ENCODE assay signal across 8 mouse cellular contexts in the genomic region with DNA sequence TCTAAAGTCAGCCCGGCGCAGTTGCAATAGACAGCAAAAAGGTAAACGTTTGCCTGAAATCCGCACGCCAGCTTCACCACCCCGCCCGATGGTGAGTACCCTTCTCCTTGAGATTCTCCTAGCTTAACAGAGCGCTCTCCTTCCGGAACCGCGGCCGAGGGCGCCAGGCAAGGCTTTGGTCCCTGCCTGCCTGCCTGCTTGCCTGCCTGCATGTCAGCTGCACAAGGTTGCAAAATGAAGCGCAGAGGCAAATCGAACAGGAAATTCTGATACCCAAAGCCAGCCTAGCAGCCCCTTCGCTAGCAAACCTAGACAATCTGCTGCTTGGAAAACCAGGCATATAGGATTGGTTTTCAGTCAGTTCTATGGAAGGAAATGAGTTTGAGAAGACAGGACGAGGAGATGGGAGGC. TPM values are rescaled to one million over a fixed set of nuclear protein-coding genes. Genes with fewer than 3 reads are reported as not detected.
DNase-seq lines count a peak whose midpoint lies in the region; ATAC-seq and TF ChIP-seq lines count a peak whose summit lies in the region.

No protein-coding gene starts in this region.

- TF ChIP-seq POLR2A in liver, adult 2 months (IDR thresholded peaks at IDR 0.05; ENCODE audit: extremely low read depth, insufficient read depth, low read length) = 0 out of 2 replicates have a peak, but pooled peaks have one; percentile 10

- no peaks in the 10 kb centered on the region for H3K27me3 ChIP-seq in liver, adult 2 months (ENCODE audit: control insufficient read depth, insufficient read depth, low read length)
- peaks cover 79% of the 10 kb centered on the region for H3K27me3 ChIP-seq in heart, postnatal 0 days (ENCODE audit: control insufficient read depth, insufficient read depth, low read length)
- peaks cover 18% of the 10 kb centered on the region for H3K27me3 ChIP-seq in neural tube, embryonic 14.5 days (ENCODE audit: control insufficient read depth, insufficient read depth, low read length)

- no peak for TF ChIP-seq EP300 in heart, postnatal 0 days (IDR thresholded peaks at IDR 0.05; ENCODE audit: low read depth)

- no peaks in the 10 kb centered on the region for H3K36me3 ChIP-seq in liver, adult 2 months (ENCODE audit: control insufficient read depth, insufficient read depth, low read length)
- H3K36me3 ChIP-seq in heart, postnatal 0 days (replicated peaks; ENCODE audit: control insufficient read depth, insufficient read depth, low read length) = no peaks in the 10 kb centered on the region
- H3K36me3 ChIP-seq in neural tube, embryonic 14.5 days (ENCODE audit: control insufficient read depth, insufficient read depth, low read length) = no peaks in the 10 kb centered on the region

- no peak for TF ChIP-seq CTCF in liver, adult 2 months (IDR thresholded peaks at IDR 0.05; ENCODE audit: low read depth, low read length)
- no peak for TF ChIP-seq CTCF in heart, postnatal 0 days (IDR thresholded peaks at IDR 0.05; ENCODE audit: low read depth)

- ATAC-seq in heart, postnatal 0 days (ENCODE audit: insufficient read depth, low read depth) = no peak
- ATAC-seq in neural tube, embryonic 14.5 days (ENCODE audit: low read depth) = no peak

- intact Hi-C loops in left cerebral cortex, postnatal 14 days (cut with DNase I) = no loop called here

- 1% methylated on average over 17 of the region's 17 CpGs for WGBS in liver, adult 2 months
- WGBS in heart, postnatal 0 days = 2% methylated on average over 17 of the region's 17 CpGs
- WGBS in neural tube, embryonic 14.5 days = 0% methylated on average over 17 of the region's 17 CpGs

- H3K4me2 ChIP-seq in heart, postnatal 0 days (ENCODE audit: low read depth, low read length) = peak overlapping the region; percentile 55
- peak overlapping the region; percentile 49 for H3K4me2 ChIP-seq in neural tube, embryonic 14.5 days (ENCODE audit: low read depth, low read length)

- no peaks in the 10 kb centered on the region for H3K9me3 ChIP-seq in heart, postnatal 0 days (replicated peaks; ENCODE audit: control insufficient read depth, low read length)
- no peaks in the 10 kb centered on the region for H3K9me3 ChIP-seq in neural tube, embryonic 14.5 days (ENCODE audit: control insufficient read depth, low read length)

- H3K79me2 ChIP-seq in liver, adult 2 months (ENCODE audit: control insufficient read depth, insufficient read depth, low read length) = no peaks in the 10 kb centered on the region

- H3K4me1 ChIP-seq in liver, adult 2 months (ENCODE audit: control insufficient read depth, insufficient read depth, low read length) = peaks cover 2% of the 10 kb centered on the region; the same call in 1 of the 2 replicates
- H3K4me1 ChIP-seq in brown adipose tissue, adult 24 weeks (ENCODE audit: control insufficient read depth, insufficient read depth, insufficient read length, low read length) = no peaks in the 10 kb centered on the region; the same call in 1 of the 2 replicates
- no peaks in the 10 kb centered on the region for H3K4me1 ChIP-seq in heart, postnatal 0 days (ENCODE audit: control insufficient read depth, insufficient read depth)
- peaks cover 3% of the 10 kb centered on the region; the same call in 1 of the 2 replicates for H3K4me1 ChIP-seq in neural tube, embryonic 14.5 days (ENCODE audit: control insufficient read depth, insufficient read depth, low read length)

- peak overlapping the region; percentile 28 for H3K27ac ChIP-seq in liver, adult 2 months (replicated peaks; ENCODE audit: insufficient read depth, low read depth, low read length)
- peak overlapping the region; percentile 62 for H3K27ac ChIP-seq in brown adipose tissue, adult 24 weeks (replicated peaks; ENCODE audit: low read depth, low read length)
- peak overlapping the region; percentile 77 for H3K27ac ChIP-seq in heart, postnatal 0 days (ENCODE audit: low read depth)
- peak overlapping the region; percentile 82 for H3K27ac ChIP-seq in neural tube, embryonic 14.5 days (ENCODE audit: low read depth, low read length)

- no peak for DNase-seq in liver, adult 2 months (ENCODE audit: extremely low read depth, low read depth, low spot score)
- no peak for DNase-seq in liver
- no peak for DNase-seq in heart, postnatal 0 days (ENCODE audit: low spot score)
- peak; percentile 74 to 84 for DNase-seq in kidney, postnatal 4 days
- DNase-seq in natural killer cell, adult 2 months (ENCODE audit: low spot score in 2 of 2) = no peak
- DNase-seq in left cerebral cortex, postnatal 14 days (ENCODE audit: low spot score in 2 of 2) = no peak

- peak overlapping the region; percentile 56 for H3K4me3 ChIP-seq in liver, adult 2 months (ENCODE audit: insufficient read depth, low read depth, low read length)
- peak overlapping the region; percentile 57 for H3K4me3 ChIP-seq in brown adipose tissue, adult 24 weeks (ENCODE audit: insufficient read depth, low read depth, low read length)
- H3K4me3 ChIP-seq in heart, postnatal 0 days (ENCODE audit: low read depth, low read length) = peak overlapping the region; percentile 50
- peak overlapping the region; percentile 45 for H3K4me3 ChIP-seq in neural tube, embryonic 14.5 days (ENCODE audit: low read depth, low read length)

- peak overlapping the region; percentile 53 for H3K9ac ChIP-seq in liver, adult 2 months (ENCODE audit: low read depth, low read length)
- peak overlapping the region; percentile 56 for H3K9ac ChIP-seq in heart, postnatal 0 days (replicated peaks; ENCODE audit: low read depth, low read length)
- H3K9ac ChIP-seq in neural tube, embryonic 14.5 days (replicated peaks; ENCODE audit: low read depth, low read length) = peak overlapping the region; percentile 77

RNA-seq across cellular contexts. Expression of a gene that starts 1.1 kb away (rescaled TPM):
- 14.5 and 16.1 TPM in 2 replicates for total RNA-seq in liver, adult 2 months (2014; rRNA removed)
- polyA plus RNA-seq in liver, adult 2 months (2012; rRNA removed) = 64.2 and 84.0 TPM in 2 replicates
- 10.5 and 14.5 TPM in 2 replicates for polyA plus RNA-seq in brown adipose tissue, adult 24 weeks (2012; ENCODE audit: insufficient read depth, insufficient read length, missing spikeins)
- total RNA-seq in heart, postnatal 0 days (2014; rRNA removed; ENCODE audit: low replicate concordance) = 7.5 and 8.3 TPM in 2 replicates
- 18.2 and 18.9 TPM in 2 replicates for polyA plus RNA-seq in heart, postnatal 0 days (2015; fragmentation: Nextera tagmentation; extraction: Ambion mirVana)
- 72.9 and 89.2 TPM in 2 replicates for polyA plus RNA-seq in neural tube, embryonic 14.5 days (2014; fragmentation: Nextera tagmentation; extraction: Ambion mirVana)
- 10 to 100 TPM; 36.7 to 46.6 TPM for total RNA-seq in left cerebral cortex, postnatal 14 days (2021)

Comparison
In these comparisons a context has a peak if more than half of its experiments do, and no peak if none do; other contexts are left out.
1. DNase-seq: peak in kidney, postnatal 4 days (2 of 2); none in liver, adult 2 months (single experiment), liver (single experiment), heart, postnatal 0 days (single experiment), natural killer cell, adult 2 months (0 of 2) and left cerebral cortex, postnatal 14 days (0 of 2).
2. H3K27ac ChIP-seq: peak in every context shown above with its lines; median percentile 82 in neural tube, embryonic 14.5 days; 77 in heart, postnatal 0 days; 62 in brown adipose tissue, adult 24 weeks; 28 in liver, adult 2 months.
3. Peak in every context shown above with its lines, with median percentiles within 50 percentile points of each other: H3K4me3 ChIP-seq and H3K9ac ChIP-seq.